Mouse (Mus musculus): ENCODE results near the gene Ilvbl.
"Not testable (repeated sequence)": the region's sequence is repeated elsewhere in the genome, so short reads cannot be mapped to it uniquely, and the experiment has no call there.

Ilvbl gene

DNA sequence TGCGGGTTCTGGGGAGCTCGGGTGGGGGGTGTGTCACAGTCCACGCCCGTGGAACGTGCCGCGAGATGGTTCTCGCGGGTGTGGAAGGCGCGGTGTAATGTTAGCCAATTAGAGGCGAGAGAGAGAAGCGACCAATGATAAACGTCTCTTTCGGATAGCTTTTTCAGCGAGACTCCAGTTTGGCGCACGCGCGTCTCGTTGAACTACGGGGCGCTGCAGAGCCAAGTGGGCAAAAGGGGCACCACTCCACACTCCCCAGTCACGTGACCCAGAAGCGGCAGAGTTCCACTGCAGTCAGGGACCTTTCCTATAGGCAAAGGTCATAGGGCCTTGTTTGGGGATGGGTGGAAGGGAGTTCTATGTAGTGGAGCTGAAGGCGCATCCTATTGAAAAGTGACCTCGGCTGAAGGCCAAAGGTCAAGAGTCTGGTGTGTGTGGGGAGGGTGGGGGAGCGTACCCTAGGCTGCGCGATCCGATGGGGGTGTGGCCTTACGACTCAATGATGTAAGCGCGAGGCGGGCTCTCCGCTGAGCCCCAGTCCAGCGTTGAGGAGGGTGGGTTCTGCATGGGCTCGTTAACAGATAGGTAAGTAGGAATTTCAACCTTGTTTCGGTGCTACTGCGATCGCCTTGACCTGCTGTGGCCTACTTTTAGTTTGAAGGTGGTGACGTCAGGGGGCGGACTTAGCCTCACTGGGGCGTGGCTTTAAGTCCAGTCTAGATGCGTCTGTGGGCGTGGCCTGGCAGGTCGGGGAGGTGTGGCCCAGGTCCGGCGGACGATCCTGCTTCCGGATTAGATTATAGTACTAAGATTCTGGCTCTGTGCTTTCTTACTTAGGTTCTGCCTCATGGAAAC is at the start of gene Ilvbl:
Ilvbl (plus strand) TSS at position 97 of the 855 bp plus-strand sequence.
- peak; percentile 99 for DNase-seq (ENCODE audit: low spot score)

- not testable (repeated sequence) for DNase-seq (ENCODE audit: low spot score)
Measured at GRCm38 (mm10) chr10:78525071-78525470, 49.1 kb upstream of the Ilvbl start.

DNA sequence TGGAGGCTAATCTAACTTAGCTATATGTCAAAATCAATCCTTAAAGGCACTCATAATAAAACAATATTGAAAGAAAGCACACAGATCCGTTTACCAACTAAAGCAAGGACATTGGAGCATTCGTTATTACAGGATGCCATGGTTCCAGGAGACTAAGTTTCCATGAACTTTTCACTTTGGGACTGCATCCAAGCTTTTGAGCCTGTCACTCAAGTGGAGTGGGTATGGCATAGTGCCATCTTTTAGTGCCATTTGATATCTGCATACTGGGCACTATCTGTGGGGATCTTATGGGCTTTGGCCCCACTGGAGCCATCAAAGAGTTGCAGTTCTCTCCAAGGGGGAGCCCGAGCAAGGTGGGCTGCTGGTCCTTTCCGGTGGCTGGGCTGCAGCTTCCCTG is 48.6 kb upstream of the Ilvbl start:
- no peak for DNase-seq (ENCODE audit: low spot score)

DNA sequence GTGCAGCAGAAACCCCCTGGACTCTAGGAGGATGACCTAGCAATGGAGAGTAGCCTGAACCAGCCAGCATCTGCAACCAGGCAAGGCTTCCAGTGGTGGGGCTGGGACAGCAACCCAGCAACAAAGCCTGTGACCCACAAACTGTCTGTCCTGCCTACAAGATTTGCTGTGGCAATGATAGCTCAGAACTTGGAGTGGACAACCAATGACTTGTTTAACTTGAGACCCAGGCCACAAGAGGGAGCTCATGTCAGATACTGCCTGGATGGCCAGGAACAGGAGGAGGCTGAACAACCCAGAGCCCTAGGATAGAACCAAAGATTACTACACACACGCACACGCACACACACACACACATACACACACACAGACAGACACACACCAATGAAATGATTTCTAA is 33.2 kb upstream of the Ilvbl start:
- peak; percentile 20 for DNase-seq (ENCODE audit: low spot score)

GRCm38 (mm10) chr10:78565070-78565469 is 9.1 kb upstream of the Ilvbl start:
- no peak for DNase-seq (ENCODE audit: low spot score)

GRCm38 (mm10) chr10:78569191-78569590 is 5.0 kb upstream of the Ilvbl start:
- no peak for DNase-seq (ENCODE audit: low spot score)

- no peak for DNase-seq (ENCODE audit: low spot score)
Measured at GRCm38 (mm10) chr10:78569686-78570085, 4.5 kb upstream of the Ilvbl start.

DNA sequence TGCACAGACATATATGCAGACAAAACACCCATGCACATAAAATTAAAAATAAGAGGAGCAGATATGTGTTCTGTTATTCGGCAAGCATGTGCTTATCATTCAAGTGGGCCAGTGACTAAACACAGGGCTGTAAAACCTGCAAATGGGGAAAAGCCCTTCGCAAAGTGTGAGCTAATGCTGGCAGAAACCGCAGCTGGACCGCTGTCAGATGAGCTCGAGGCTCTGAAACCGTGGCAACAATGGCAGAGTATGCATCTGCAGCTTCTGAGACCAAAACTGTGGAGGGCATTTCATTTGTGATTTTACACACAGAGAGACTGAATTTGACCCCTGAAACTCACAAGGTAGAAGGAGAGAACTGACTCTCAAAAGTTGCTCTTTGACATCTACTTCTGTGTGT is 3.7 kb upstream of the Ilvbl start:
- no peak for DNase-seq (ENCODE audit: low spot score)

- DNase-seq (ENCODE audit: low spot score), result no peak
Measured at GRCm38 (mm10) chr10:78570897-78571296, 3.2 kb upstream of the Ilvbl start.

- DNase-seq (ENCODE audit: low spot score), result no peak
Measured at GRCm38 (mm10) chr10:78573226-78573625, 920 bp upstream of the Ilvbl start.

DNA sequence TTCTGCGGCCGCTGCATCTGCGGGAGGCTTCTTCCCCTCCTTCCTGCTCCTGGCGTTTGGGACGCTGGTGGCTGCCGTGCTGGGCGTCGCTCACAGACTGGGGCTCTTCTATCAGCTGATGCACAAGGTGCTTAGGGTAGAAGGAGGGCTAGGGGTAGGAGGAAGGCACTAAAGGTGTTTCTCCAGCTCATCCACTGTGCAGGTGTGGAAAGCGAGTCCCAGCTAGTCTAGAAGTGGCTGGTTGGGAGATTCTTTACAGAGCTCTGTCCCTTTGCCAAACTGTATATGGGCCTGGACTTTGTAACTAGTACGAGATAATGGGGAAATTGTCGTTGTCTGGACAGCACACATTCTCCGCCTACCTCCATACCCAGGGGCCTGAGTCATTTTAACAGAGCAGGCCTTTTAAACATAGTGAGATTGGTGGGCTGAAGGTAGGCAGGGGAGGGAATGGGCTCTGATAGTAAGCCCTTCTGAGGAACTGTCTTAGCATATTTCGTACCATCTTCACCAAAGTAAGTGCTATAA is 1.0 kb downstream of the Ilvbl start:
- DNase-seq (ENCODE audit: low spot score), result peak; percentile 76

- peak; percentile 92 for DNase-seq (ENCODE audit: low spot score)
Measured at GRCm38 (mm10) chr10:78575690-78576089, 1.5 kb downstream of the Ilvbl start.

DNA sequence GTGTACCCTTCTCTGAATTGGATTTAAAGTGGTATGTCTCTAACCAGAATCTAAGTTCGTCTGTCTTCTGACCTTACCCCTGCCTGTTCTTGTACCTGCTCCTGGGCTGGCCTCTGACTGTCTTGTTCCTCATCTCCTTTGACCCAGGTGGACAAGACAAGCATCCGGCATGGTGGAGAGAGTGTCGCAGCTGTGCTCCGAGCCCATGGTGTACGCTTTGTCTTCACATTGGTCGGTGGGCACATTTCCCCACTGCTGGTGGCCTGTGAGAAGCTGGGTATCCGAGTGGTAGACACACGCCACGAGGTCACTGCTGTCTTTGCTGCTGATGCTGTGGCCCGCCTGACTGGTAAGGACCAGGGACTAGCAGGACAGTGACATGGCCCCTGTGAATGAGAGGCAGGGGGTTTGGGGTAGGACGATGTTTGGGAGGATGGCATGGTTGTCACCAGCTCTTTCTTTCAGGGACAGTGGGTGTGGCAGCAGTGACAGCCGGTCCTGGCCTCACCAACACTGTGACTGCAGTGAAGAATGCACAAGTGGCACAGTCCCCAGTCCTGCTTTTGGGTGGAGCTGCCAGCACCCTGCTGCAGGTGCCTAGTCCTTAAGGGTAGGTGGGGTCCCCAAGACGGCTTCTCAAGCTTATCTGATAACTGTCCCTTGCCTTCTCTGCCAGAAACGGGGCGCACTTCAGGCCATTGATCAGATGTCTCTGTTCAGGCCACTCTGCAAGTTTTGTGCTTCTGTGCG is 2.5 kb downstream of the Ilvbl start:
- no peak for DNase-seq (ENCODE audit: low spot score)

DNA sequence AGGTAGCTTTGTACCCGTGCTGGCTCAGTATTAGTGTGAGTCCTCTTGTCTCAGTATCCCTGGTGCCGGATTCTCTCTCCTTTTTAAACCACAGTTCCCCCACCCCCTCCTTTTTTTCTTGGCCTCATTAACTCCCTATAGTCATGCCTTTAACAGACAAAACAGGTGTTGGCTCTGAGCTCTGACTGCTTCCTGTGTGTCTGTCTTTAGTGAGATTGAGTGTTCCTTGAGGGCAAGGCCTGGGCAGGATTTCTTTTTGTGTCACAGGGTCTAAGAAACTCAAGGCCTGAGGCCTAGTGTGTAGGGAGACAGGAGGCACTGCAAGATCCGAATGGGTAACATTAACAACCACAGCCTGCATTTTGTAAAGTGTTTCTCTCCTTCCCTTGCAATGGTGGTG is 4.1 kb downstream of the Ilvbl start:
- no peak for DNase-seq (ENCODE audit: low spot score)

GRCm38 (mm10) chr10:78581121-78581520 is 7.0 kb downstream of the Ilvbl start:
- DNase-seq (ENCODE audit: low spot score), result no peak

DNA sequence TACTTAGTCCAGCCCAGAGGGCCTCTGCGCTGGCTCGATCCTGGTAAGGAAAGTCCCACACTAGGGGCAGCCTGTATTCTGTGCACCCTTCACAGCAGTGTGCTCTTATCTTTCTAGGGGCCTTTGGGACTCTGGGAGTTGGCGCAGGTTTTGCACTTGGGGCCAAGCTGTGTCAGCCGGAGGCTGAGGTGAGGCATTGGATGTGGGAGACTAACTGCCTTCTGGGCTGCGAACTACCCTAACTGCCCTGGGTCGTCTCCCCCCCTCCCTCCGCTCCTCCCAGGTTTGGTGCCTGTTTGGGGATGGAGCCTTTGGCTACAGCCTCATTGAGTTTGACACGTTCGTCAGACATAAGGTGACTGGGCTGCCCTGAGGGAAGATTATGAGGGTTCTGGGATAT is 9.2 kb downstream of the Ilvbl start:
- no peak for DNase-seq (ENCODE audit: low spot score)

GRCm38 (mm10) chr10:78583939-78584338 is 9.8 kb downstream of the Ilvbl start:
- DNase-seq (ENCODE audit: low spot score), result no peak

DNA sequence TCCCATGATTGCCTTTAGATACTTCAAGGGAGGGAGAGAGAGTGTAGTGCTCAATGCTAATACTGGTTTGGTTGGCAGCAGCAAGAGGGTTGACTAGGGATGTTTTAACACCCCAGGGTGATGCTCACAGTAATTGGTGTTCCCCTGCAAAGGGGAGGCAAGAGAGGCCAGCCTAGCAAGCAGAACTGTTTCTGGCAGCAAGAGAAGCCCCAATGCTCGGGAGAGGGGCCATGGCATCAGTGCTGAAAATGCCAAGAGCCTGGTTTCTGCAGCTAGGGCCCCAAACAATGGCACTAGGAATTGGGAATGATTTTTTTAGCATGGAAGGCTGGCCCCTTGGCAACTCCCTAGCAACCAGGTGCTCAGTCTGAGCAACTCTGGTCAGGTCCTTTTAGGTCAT is 10.8 kb downstream of the Ilvbl start:
- DNase-seq (ENCODE audit: low spot score), result no peak

DNA sequence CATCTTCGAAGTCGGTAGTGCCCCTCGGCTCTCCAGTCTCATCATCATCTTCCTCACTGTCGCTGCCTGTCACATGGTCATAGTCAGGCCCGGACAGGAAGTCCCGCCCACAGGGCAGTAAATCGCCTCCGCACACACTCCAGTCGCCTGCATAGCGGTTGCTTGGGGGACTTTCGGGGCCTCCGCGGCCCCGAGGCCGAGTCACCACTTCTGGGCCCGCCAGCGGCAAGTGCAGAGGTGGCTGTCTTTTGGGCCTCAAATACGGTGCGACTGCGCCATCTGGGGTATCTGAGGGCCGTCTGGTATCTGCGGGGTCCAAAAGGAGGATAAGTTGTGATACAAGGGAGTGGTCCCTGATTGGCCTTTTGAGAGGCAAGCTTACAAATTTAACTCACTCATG is 11.5 kb downstream of the Ilvbl start:
- DNase-seq (ENCODE audit: low spot score), result no peak

- DNase-seq (ENCODE audit: low spot score), result no peak
Measured at GRCm38 (mm10) chr10:78586026-78586425, 11.9 kb downstream of the Ilvbl start.

GRCm38 (mm10) chr10:78589291-78589690 is 15.1 kb downstream of the Ilvbl start:
- no peak for DNase-seq (ENCODE audit: low spot score)

- DNase-seq (ENCODE audit: low spot score), result no peak
Measured at GRCm38 (mm10) chr10:78589901-78590300, 15.8 kb downstream of the Ilvbl start.

DNA sequence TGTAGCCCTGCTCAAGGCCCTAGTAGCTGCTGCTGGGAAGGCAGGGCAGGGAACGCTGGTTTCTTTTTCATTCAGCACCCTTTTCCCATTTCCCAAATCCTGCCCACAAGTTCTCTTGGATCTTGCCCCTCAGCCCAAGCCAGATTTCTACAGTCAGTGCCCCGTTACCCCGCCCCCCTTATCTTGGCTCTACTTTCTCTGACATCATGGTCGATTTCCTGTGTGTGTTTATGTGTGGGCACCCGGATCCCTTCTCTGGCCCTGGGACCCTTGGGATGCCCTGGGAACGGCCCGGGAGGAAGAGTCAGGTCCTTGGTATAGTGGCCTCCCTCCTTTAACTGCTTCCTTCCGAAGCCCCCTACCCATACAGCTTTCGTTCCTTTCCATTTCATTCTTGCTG is 16.6 kb downstream of the Ilvbl start:
- no peak for DNase-seq (ENCODE audit: low spot score)

Data from MN1 (cell line).